Mouse (Mus musculus): ENCODE measurements around the gene Fam69b. TPM values are rescaled to one million over a fixed set of nuclear protein-coding genes. Genes with fewer than 3 reads are reported as not detected.
"Not testable (repeated sequence)": the region's sequence is repeated elsewhere in the genome, so short reads cannot be mapped to it uniquely, and the experiment has no call there.

Fam69b gene
- polyA plus RNA-seq, 1 experiment from 2014 or later, result 112 TPM

DNA sequence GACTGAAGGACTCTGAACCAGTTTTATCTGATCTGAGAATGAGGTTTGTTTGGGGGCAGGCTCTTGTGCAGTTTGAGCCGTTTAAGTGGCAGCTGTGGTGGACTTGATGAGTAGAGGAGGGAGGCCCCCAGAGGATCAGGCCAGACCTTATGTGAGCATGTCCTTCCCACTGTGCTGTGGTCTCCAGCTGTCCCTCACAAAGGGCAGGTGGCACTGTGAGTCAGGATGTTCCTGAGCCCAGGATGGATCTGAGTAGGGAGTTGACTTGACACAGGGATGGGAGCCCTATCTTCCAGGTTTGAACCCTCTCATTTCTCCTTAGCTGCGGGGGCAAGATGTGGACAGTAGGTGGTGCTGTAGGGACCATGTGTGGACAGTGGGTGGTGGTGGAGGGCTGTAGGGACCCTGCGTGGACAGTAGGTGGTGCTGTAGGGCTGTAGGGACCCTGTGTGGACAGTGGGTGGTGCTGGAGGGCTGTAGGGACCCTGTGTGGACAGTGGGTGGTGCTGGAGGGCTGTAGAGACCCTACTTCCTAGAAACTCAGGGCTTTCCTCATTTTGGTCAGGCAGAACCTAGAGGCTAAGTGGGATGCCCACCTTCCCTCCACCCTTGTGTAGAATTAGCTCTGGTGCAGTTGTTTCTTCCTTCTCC, 18.5 kb downstream of the Fam69b start:
- Histone ChIP-seq H3K27ac (no peak overlapping the region), H3K4me1 (replicated peaks) (no peaks in the 10 kb centered on the region), H3K9me3 (no peaks in the 10 kb centered on the region), H3K4me3 (replicated peaks) (no peak overlapping the region), H3K9ac (replicated peaks) (no peak overlapping the region), H3K4me2 (replicated peaks) (no peak overlapping the region), H3K27me3 (no peaks in the 10 kb centered on the region), H3K36me3 (no peaks in the 10 kb centered on the region)
- 19% methylated on average over 3 of the region's 3 CpGs for WGBS
- ATAC-seq, result peak; percentile 99

DNA sequence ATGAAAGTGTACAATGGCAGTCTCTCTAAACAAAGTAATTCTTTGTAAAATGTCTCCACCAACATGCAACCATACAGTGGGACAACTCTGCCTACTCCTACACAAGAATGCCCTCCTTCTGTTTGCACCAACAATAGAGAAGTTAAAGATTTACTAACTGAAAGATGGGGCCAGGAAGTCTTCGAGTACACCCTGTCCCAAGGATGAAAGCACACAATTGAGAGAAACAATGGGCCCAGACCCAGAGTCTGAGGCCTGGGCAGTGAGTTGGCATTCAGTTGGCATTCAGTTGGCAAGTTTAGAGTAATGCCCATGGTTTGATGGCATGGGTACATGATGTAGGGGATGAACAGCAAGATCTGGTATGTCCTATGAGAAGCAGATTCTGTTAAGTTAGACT, 26.4 kb downstream of the Fam69b start:
- 59% methylated on average over 1 of the region's 1 CpGs for WGBS
- Histone ChIP-seq H3K4me3 (replicated peaks) (no peak overlapping the region), H3K27me3 (no peaks in the 10 kb centered on the region), H3K9ac (replicated peaks) (no peak overlapping the region), H3K27ac (no peak overlapping the region), H3K4me2 (replicated peaks) (no peak overlapping the region), H3K36me3 (no peaks in the 10 kb centered on the region), H3K4me1 (replicated peaks) (no peaks in the 10 kb centered on the region), H3K9me3 (no peaks in the 10 kb centered on the region)
- no peak for ATAC-seq

DNA sequence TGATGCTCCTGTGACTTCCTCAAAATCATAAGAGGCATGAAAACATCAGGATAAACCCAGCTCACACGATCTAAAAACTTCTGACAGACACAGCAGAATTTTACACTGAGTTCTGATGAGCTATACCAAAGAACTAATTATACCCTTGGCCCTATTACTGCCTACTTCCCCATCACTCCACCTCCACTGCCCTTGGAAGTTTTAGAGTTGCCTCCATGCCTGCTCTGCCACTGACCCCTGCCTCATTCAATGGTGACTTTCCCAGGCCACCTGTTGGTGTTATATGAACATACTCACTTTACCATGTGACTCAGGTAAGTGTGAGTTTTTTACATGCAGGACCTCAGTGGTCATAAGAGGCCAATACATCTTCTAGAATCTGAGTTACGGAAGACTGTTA, 29.2 kb downstream of the Fam69b start:
- Histone ChIP-seq H3K9me3 (no peaks in the 10 kb centered on the region), H3K4me1 (replicated peaks) (0 out of 2 replicates have a peak, but pooled peaks cover 7% of the 10 kb centered on the region), H3K9ac (replicated peaks) (no peak overlapping the region), H3K27ac (no peak overlapping the region), H3K4me3 (replicated peaks) (no peak overlapping the region), H3K4me2 (replicated peaks) (no peak overlapping the region), H3K36me3 (no peaks in the 10 kb centered on the region), H3K27me3 (peaks cover 2% of the 10 kb centered on the region; the same call in 1 of the 2 replicates)
- WGBS, result 92% methylated on average over 2 of the region's 2 CpGs
- ATAC-seq, result no peak

DNA sequence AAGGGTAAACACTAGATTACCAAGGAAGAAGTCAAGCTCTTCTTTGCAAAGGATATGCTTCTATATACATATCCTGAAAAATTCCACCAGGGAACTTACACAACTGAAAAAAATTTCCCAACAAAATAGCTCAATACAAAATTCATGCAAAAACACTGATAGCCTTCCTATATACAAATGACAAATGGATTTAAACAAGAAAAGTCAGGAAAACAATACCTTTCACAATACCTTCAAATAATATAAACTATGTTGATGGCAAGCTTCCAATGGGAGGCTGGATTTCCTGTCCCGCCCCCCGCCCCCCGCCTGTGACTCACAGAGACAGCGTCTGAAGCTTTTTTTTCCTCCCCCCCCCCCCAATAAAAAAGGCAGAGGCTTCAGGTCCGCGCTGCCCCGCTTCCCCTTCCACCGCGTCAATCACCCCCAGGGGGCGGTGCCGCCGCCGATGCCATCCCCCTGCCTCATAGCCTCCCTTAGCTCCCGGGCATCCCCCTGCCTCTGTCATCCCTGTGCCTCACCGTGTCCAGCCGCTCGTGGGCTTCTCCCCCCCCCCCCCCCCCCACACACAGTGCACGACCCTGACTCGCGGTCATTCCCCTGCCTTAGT, 33.0 kb downstream of the Fam69b start:
- 0 out of 2 replicates have a peak, but pooled peaks cover 7% of the 10 kb centered on the region for H3K4me1 ChIP-seq (replicated peaks)
- ATAC-seq, result peak; percentile 63; the same call in 1 of the 2 replicates
- H3K27me3 ChIP-seq, result peaks cover 2% of the 10 kb centered on the region; the same call in 1 of the 2 replicates
- H3K27ac ChIP-seq, result no peak overlapping the region
- H3K4me3 ChIP-seq (replicated peaks), result peak overlapping the region; percentile 37
- no peaks in the 10 kb centered on the region for H3K9me3 ChIP-seq
- H3K36me3 ChIP-seq, result no peaks in the 10 kb centered on the region
- H3K9ac ChIP-seq (replicated peaks), result peak overlapping the region; percentile 49
- 0% methylated on average over 15 of the region's 20 CpGs for WGBS
- peak overlapping the region; percentile 58 for H3K4me2 ChIP-seq (replicated peaks)

DNA sequence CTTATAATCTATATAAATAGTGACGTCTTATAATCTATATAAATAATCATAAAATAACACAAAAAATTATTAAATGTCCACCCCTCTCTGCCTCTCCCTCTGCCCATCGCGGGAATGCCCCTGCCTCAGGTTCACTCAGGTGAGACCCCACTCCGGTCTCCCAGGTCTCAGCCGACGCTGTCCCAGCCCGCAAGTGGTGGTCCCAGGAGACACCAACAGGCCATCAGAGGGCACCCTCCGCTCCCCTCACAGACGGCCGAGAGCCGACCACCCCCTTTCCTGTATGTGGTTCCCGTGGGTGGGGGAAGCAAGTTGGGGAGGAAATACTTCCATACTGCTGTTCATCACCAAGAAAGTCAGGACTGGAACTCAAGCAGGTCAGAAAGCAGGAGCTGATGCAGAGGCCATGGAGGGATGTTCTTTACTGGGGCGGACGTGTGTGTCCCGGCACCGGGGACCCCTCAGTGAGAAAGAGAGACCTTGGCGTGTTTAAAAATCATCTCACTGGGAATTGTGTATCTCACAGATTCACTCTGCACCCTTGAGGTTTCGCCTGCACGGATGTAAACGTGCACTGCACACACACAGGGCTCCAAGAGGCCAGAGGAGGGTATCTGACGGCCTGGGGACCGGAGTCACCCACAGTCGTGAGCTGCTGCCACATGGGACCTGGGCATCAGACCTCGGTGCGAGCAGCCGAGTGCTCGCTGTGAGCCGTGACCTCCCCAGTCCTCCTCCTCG, 33.7 kb downstream of the Fam69b start:
- H3K4me3 ChIP-seq (replicated peaks), result peak overlapping the region; percentile 37
- 49% methylated on average over 29 of the region's 29 CpGs for WGBS
- no peak overlapping the region for H3K27ac ChIP-seq
- peak; percentile 34; the same call in 1 of the 2 replicates for ATAC-seq
- H3K4me2 ChIP-seq (replicated peaks), result peak overlapping the region; percentile 58
- H3K36me3 ChIP-seq, result no peaks in the 10 kb centered on the region
- H3K9me3 ChIP-seq, result no peaks in the 10 kb centered on the region
- peaks cover 2% of the 10 kb centered on the region; the same call in 1 of the 2 replicates for H3K27me3 ChIP-seq
- peak overlapping the region; percentile 49 for H3K9ac ChIP-seq (replicated peaks)
- 0 out of 2 replicates have a peak, but pooled peaks cover 7% of the 10 kb centered on the region for H3K4me1 ChIP-seq (replicated peaks)

DNA sequence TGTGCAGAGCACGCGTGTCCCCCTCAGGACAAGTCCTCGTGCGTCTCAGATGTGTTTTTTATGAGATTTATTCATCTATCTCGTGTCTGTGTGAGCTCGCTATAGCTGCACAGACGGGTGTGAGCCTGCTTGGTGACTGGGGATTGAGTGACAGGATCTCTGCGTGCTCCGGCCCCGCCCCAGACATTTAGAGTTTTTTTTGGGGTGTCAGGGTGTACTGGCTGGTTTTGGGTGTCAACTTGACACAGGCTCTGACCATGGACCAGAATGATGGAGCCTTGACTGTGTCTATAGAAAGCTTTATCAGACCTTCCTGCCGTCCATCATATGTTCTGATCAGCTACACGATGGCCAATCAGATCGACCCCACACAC, 34.2 kb downstream of the Fam69b start:
- Histone ChIP-seq H3K9ac (replicated peaks) (no peak overlapping the region), H3K36me3 (no peaks in the 10 kb centered on the region), H3K9me3 (no peaks in the 10 kb centered on the region), H3K27ac (no peak overlapping the region), H3K27me3 (peaks cover 2% of the 10 kb centered on the region; the same call in 1 of the 2 replicates), H3K4me2 (replicated peaks) (no peak overlapping the region), H3K4me1 (replicated peaks) (0 out of 2 replicates have a peak, but pooled peaks cover 7% of the 10 kb centered on the region), H3K4me3 (replicated peaks) (no peak overlapping the region)
- no peak for ATAC-seq
- 87% methylated on average over 13 of the region's 13 CpGs for WGBS

DNA sequence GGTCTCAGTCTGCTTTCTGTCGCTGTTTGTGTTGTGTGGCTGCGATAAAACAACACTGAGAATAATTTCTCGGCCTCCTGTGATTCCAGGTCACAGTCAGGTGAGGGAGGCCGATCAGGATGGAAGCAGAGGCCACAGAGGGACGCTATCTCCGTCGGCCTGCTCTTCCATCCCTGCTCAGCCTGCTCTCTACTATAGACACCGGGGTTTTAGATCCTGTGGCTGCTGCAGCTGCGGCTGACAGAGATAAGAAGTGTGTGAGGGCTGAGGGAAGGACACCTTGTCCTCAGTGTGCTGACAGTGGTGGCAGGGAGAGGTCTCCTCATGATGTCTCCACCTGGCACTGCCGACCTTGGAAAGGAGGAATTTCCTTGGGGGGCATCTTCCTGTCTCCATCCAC, 34.9 kb downstream of the Fam69b start:
- no peaks in the 10 kb centered on the region for H3K36me3 ChIP-seq
- peaks cover 2% of the 10 kb centered on the region; the same call in 1 of the 2 replicates for H3K27me3 ChIP-seq
- 84% methylated on average over 10 of the region's 10 CpGs for WGBS
- 0 out of 2 replicates have a peak, but pooled peaks cover 7% of the 10 kb centered on the region for H3K4me1 ChIP-seq (replicated peaks)
- no peak overlapping the region for H3K27ac ChIP-seq
- H3K4me2 ChIP-seq (replicated peaks), result no peak overlapping the region
- ATAC-seq, result no peak
- H3K9ac ChIP-seq (replicated peaks), result no peak overlapping the region
- no peaks in the 10 kb centered on the region for H3K9me3 ChIP-seq
- no peak overlapping the region for H3K4me3 ChIP-seq (replicated peaks)

DNA sequence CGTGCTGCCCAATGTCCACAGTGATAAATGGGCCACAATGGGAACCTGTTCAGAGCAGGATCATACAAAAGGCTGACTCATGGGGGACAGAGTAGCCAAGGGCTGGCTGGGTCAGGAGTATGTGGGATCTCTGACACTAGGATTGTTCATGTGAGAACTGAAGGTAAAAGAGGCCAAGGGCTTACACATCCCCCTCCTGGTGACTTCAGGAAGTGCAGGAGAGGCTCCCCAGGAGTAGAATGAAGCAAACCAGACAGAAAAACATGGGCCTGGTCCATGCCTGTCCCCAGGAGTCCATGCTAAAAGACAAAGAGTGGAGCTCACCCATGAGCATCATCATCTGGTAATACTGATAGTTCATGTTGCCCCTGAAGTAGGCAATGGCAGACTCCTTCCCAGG, 35.3 kb downstream of the Fam69b start:
- H3K9ac ChIP-seq (replicated peaks); H3K4me1 ChIP-seq (replicated peaks); H3K27ac ChIP-seq; H3K9me3 ChIP-seq; ATAC-seq; H3K4me2 ChIP-seq (replicated peaks); H3K4me3 ChIP-seq (replicated peaks); H3K27me3 ChIP-seq; H3K36me3 ChIP-seq: not testable (repeated sequence)
- 69% methylated on average over 1 of the region's 1 CpGs for WGBS

DNA sequence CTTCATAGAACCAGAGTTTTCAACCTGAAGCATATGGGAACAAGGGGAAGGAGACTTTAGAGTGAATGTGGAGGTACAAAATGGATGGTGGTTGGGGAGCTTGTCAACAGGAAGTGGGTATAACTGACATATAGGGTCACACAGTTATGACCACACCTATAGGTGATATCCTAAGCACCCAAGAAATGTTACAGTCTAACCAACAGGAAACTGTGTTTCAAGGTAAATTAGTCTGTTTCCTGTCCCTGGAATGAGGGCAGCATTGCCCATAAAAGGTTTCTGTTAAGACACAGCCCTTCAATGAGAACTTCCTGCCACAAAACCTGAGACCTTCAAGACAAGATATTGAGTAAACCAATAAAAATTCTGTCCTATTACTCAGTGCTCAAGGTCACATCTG, 40.5 kb downstream of the Fam69b start:
- H3K4me2 ChIP-seq (replicated peaks), result no peak overlapping the region
- no peaks in the 10 kb centered on the region for H3K4me1 ChIP-seq (replicated peaks)
- no peaks in the 10 kb centered on the region for H3K9me3 ChIP-seq
- no peak overlapping the region for H3K27ac ChIP-seq
- no peak overlapping the region for H3K9ac ChIP-seq (replicated peaks)
- no peaks in the 10 kb centered on the region for H3K27me3 ChIP-seq
- no peak overlapping the region for H3K4me3 ChIP-seq (replicated peaks)
- no peak for ATAC-seq
- no peaks in the 10 kb centered on the region for H3K36me3 ChIP-seq

DNA sequence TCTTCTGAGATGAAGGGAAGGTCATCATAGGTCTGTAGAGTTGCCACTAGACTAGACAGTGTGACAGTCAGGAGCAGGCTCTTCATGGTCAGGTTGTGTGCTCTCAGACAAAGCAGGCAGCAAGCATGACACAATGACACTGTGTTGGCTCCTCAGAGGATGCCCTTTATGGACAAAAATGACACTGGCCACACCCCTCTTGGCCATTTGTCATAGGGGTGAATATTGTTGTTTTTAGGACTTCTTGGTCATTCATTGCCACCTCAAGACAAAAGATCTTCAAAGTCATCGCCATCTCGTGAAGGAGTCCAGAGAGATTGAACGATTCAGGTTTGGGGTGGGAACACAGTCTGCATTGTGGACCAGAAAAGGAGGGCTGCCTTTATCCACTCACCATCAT, 42.9 kb downstream of the Fam69b start, which contains the start of gene Lcn4:
TSS of gene Lcn4 (minus strand) at position 101 of the 400 bp plus-strand sequence.
- H3K4me2 ChIP-seq (replicated peaks), result no peak within 1 kb of the TSS
- ATAC-seq, result no peak
- no peaks in the 10 kb centered on the region for H3K36me3 ChIP-seq
- H3K9ac ChIP-seq (replicated peaks), result no peak within 1 kb of the TSS
- WGBS, result 90% methylated on average over 3 of the region's 3 CpGs
- no peaks in the 10 kb centered on the region for H3K9me3 ChIP-seq
- H3K4me3 ChIP-seq (replicated peaks), result no peak within 1 kb of the TSS
- no peak within 1 kb of the TSS for H3K27ac ChIP-seq
- no peaks in the 10 kb centered on the region for H3K4me1 ChIP-seq (replicated peaks)
- H3K27me3 ChIP-seq, result no peaks in the 10 kb centered on the region
